Mouse (Mus musculus): ENCODE data around the gene Prss16.

The Prss16 gene

DNA sequence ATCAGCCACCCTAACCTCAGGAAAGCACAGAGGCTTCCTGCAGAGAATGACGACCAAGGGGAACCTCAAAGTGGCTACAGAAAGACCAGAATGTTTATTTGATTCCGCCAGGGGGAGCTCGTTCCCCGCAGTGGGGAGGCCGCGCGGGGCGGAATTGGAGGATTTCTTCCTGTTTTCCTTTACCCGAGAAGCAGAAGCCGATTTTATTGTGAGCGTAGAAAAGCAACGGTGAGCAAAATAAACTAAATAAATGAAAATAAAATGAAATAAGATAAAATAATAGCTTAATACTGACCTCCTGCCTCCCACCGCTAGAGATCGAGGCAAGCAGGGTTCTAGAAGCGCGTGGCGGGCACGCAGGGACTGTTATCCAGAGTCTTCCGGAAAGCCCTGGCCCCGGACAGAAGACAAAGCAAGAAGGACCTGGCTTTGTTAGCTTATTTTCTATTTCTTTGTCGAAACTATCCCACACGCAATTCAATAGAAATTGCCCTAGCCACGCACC, 35.3 kb downstream of the Prss16 start:
- peak; percentile 95 for DNase-seq (ENCODE audit: low read depth, low spot score)

DNA sequence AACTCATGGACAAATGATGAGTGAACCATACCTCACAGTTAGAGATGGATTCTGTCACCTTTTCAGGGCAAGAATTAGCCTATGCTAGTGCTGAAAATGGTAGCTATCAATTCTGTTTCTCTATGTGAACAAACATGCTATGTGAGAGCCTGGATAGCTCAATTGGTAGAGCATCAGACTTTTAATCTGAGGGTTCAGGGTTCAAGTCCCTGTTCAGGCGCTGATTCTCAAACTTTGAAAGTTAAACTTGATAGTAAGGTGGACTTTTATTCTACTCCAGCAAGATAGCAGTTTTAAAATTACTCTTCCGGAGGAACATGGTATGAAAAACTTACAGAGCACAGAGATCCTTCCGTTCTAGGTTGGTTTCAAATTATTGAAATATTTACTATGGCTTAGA, 37.9 kb downstream of the Prss16 start:
- peak; percentile 84 for DNase-seq (ENCODE audit: low read depth, low spot score)

DNA sequence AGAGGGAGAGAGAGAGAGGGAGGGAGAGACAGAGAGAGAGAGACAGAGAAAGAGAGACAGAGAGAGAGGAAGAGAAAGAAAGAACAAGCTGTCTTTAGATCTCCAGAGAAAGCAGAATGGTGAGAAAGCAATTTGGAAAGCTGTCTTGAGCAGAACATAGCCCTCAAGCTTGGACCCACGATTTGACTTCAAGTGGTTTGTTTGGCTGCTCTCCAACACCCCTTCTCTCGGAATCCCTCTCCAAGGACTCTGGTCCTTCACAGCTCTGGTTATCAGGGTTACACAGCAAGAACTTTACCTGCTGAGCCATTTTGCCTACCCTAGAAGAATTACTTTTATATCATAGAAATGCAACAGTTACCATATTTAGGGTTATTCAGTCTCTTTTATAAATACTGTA, 39.7 kb downstream of the Prss16 start:
- DNase-seq (ENCODE audit: low read depth, low spot score) = peak; percentile 58

DNA sequence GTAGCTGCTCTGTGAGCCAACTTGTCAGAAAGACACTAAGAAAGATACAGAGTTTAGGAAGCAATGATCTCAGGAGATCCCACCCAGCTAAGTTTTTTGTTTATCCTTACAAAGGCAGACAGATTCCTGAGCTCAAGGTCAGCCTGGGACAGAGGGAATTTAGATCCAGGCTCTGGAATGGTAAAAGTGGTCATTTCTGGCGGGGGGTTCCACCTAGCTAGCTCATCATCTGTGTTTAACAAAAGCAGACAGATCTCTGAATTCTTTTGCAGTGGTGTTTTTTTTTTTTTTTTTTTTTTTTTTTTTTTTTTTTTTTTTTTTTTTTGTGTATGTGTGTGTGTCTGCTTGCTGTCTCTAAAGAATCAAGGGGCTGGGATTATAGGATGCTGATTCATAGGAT, 40.3 kb downstream of the Prss16 start:
- peak; percentile 90 for DNase-seq (ENCODE audit: low read depth, low spot score)

Data from R1 (cell line).